Comparison of ENCODE assay signal across 22 mouse cellular contexts in genomic region chr5:134258395-134258794, GRCm38 (mm10). TPM values are rescaled to one million over a fixed set of nuclear protein-coding genes. Genes with fewer than 3 reads are reported as not detected.
DNase-seq lines count a peak whose midpoint lies in the region; ATAC-seq lines count a peak whose summit lies in the region.
"Had no signal": no experiment of that assay in that cellular context is flagged by ENCODE, and none has a peak within 500 bp of the region (broad histone marks: within the 10 kb centered on the region; RNA-seq: fewer than 3 reads in every experiment).

No protein-coding gene starts in this region.

- no peak overlapping the region for H3K9ac ChIP-seq in kidney, embryonic 16.5 days (replicated peaks; ENCODE audit: low read length)
- H3K9ac ChIP-seq: forebrain, embryonic 12.5 days; hindbrain, embryonic 12.5 days; intestine, embryonic 15.5 days; limb, embryonic 13.5 days; liver, embryonic 13.5 days; lung, embryonic 15.5 days had no signal

- H3K36me3 ChIP-seq in kidney, embryonic 16.5 days (ENCODE audit: insufficient read depth, low read length) = peaks cover 91% of the 10 kb centered on the region

- no peak overlapping the region for H3K4me3 ChIP-seq in kidney, embryonic 16.5 days (ENCODE audit: low read length)
- H3K4me3 ChIP-seq: forebrain, embryonic 12.5 days; heart, embryonic 10.5 days; hindbrain, embryonic 12.5 days; intestine, embryonic 15.5 days; limb, embryonic 13.5 days; liver, embryonic 13.5 days; lung, embryonic 15.5 days had no signal

- H3K4me2 ChIP-seq in kidney, embryonic 16.5 days (replicated peaks; ENCODE audit: low read depth, low read length) = no peak overlapping the region
- H3K4me2 ChIP-seq: forebrain, embryonic 12.5 days; hindbrain, embryonic 12.5 days; intestine, embryonic 15.5 days; limb, embryonic 13.5 days; liver, embryonic 13.5 days; lung, embryonic 15.5 days had no signal

- no peak overlapping the region for H3K27ac ChIP-seq in kidney, embryonic 16.5 days (ENCODE audit: low read length)
- H3K27ac ChIP-seq: forebrain, embryonic 12.5 days; heart, embryonic 10.5 days; hindbrain, embryonic 12.5 days; intestine, embryonic 15.5 days; limb, embryonic 13.5 days; liver, embryonic 13.5 days; lung, embryonic 15.5 days had no signal

- WGBS in kidney, embryonic 16.5 days = 79% methylated on average over 4 of the region's 4 CpGs

- no peaks in the 10 kb centered on the region for H3K27me3 ChIP-seq in kidney, embryonic 16.5 days (ENCODE audit: insufficient read depth, low read length)
- H3K27me3 ChIP-seq: forebrain, embryonic 12.5 days; hindbrain, embryonic 12.5 days; intestine, embryonic 15.5 days; limb, embryonic 13.5 days; liver, embryonic 13.5 days; lung, embryonic 15.5 days had no signal

- intact Hi-C loops in heart, postnatal 14 days (cut with DNase I) = no loop called here

- no peaks in the 10 kb centered on the region for H3K9me3 ChIP-seq in kidney, embryonic 16.5 days (ENCODE audit: low read length)
- H3K9me3 ChIP-seq: forebrain, embryonic 12.5 days; heart, embryonic 10.5 days; hindbrain, embryonic 12.5 days; intestine, embryonic 15.5 days; limb, embryonic 13.5 days; liver, embryonic 13.5 days; lung, embryonic 15.5 days had no signal

- no peaks in the 10 kb centered on the region for H3K4me1 ChIP-seq in kidney, embryonic 16.5 days (ENCODE audit: insufficient read depth, low read length)
- H3K4me1 ChIP-seq: forebrain, embryonic 12.5 days; heart, embryonic 10.5 days; hindbrain, embryonic 12.5 days; intestine, embryonic 15.5 days; limb, embryonic 13.5 days; lung, embryonic 15.5 days had no signal

- DNase-seq in heart, adult 11 months = peak; percentile 77
- no peak for DNase-seq in heart, postnatal 14 days
- DNase-seq in MEL-GATA-1-ER (ENCODE audit: extremely low read depth, low read depth) (peak; percentile 11), adipocyte (ENCODE audit: low spot score) (no peak)
- DNase-seq in urinary bladder, adult 18-20 months (ENCODE audit: low spot score in 2 of 2) = no peak
- DNase-seq: adrenal gland, postnatal 14 days; cerebellum, adult 8-10 months; gastrocnemius, postnatal 14 days; kidney, postnatal 4 days; liver, embryonic 13.5 days; right cerebral cortex, postnatal 25 days; thymus, adult 18-20 months had no signal

- peak; percentile 88 for ATAC-seq in hematopoietic stem cell, adult 5-6 weeks (replicated peaks in 1 of 2; ENCODE audit: insufficient read depth in 1 of 2, low FRiP score in 2 of 2, low TSS enrichment in 1 of 2, low read depth in 1 of 2, poor library complexity in 2 of 2, severe bottlenecking in 2 of 2)
- ATAC-seq in monocyte, adult 5-6 weeks (replicated peaks; ENCODE audit: insufficient number of reproducible peaks, low FRiP score, low TSS enrichment, poor library complexity, severe bottlenecking) = peak; percentile 62
- no peak for ATAC-seq in kidney, embryonic 16.5 days (ENCODE audit: low FRiP score, low TSS enrichment)
- ATAC-seq: intestine, embryonic 15.5 days; midbrain, embryonic 16.5 days had no signal

RNA-seq across cellular contexts. Expression of gene Ncf1, which starts 29.0 kb away (rescaled TPM):
- total RNA-seq in heart, postnatal 14 days (2021) = 1 to 10 TPM; 6.0 to 7.1 TPM
- 61.2 and 107 TPM in 2 replicates for total RNA-seq in hematopoietic stem cell, adult 5-6 weeks (2017)
- total RNA-seq in monocyte, adult 5-6 weeks (2017) = 101 to 207 TPM (median 172 TPM) in 3 replicates
- polyA plus RNA-seq in kidney, embryonic 16.5 days (2015; fragmentation: Nextera tagmentation; extraction: Ambion mirVana) = 2.5 and 4.2 TPM in 2 replicates

RNA-seq across cellular contexts. Expression of gene Gtf2i, which starts 56.2 kb away (rescaled TPM):
- 100 to 1,000 TPM; 188 to 204 TPM for total RNA-seq in heart, postnatal 14 days (2021)
- total RNA-seq in hematopoietic stem cell, adult 5-6 weeks (2017) = 81.7 and 88.4 TPM in 2 replicates
- 22.4 to 40.1 TPM (median 30.9 TPM) in 3 replicates for total RNA-seq in monocyte, adult 5-6 weeks (2017)
- 179 and 192 TPM in 2 replicates for polyA plus RNA-seq in kidney, embryonic 16.5 days (2015; fragmentation: Nextera tagmentation; extraction: Ambion mirVana)

Comparison
In these comparisons a context has a peak if more than half of its experiments do, and no peak if none do; other contexts are left out.
1. DNase-seq: peak in heart, adult 11 months (single experiment) and MEL-GATA-1-ER (single experiment); none in heart, postnatal 14 days (0 of 2), adipocyte (single experiment) and urinary bladder, adult 18-20 months (0 of 2).